Mouse (Mus musculus) adrenal gland, postnatal 14 days (tissue): ENCODE measurements at regions not wholly inside any gene's neighbourhood (a gene's known extent, or its start where the extent isn't known, plus 50 kb on each side); places are given as distances from the start of the nearest gene placed in this dataset.

Experiments used
- DNase-seq: peaks from one replicate; pipeline ENCODE4 v3.0.0; 2021; ENCODE audit warnings: mixed read lengths

DNA sequence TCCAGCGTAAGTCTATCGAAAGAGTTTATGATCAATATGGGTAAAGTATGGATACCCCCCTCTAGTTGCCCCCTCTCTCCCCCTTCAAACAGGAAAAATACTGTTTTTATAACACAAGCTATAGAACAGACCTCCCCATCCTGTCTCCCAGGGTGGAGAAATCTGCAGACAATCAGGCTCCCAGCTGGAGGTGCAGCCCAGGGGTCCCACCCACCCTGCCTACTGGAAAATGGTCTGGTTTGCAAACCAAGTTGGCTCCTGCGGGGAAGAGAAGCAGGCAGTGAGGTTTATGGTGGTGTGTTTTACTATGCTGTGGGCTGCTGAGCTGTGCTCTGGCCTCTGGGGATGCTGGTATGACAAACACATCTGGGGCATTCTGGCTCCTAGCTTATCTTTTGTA is 70.7 kb upstream of the Sfswap start:
- DNase-seq = no peak

DNA sequence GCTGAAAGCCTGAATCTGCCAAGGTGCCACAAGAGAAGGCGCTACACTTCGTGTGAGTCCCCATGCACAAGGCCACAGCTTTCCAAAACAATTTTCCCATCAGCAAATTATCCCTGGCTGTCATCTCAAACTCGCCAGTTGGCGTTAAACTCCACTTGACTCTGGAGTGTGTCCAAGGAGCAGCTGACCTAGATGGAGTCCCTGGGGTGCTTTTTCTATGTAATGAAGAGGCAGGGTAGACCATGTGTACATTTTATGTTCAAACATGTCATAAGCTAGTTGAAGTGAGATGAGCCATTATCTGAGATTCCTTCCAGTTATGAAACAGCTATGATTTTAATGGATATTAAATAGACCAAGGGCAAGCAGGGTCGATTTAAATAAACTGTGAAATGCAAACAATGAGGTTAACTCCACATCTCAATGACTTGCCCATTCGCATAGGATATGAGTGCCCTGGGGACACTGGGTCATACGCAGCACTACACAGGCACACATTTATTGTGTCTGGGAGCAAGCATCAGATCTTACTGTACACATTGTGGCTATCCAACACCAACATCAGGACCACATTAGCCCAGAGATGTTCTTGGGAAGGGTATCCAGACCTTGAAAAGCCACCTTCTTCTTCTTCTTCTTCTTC is 51.0 kb upstream of the Sfswap start:
- no peak for DNase-seq
